Mouse (Mus musculus): ENCODE data around the gene Rps27.

GRCm38 (mm10) chr3:90241251-90241650, 27.8 kb upstream of the Rps27 start:
- TF ChIP-seq CTCF (IDR thresholded peaks at IDR 0.05; ENCODE audit: low read depth, low read length) (no peak), POLR2A (IDR thresholded peaks at IDR 0.05; ENCODE audit: insufficient read depth, low read length) (no peak)
